Mouse (Mus musculus): ENCODE data around the gene Gm2000.
"Not testable (repeated sequence)": the region's sequence is repeated elsewhere in the genome, so short reads cannot be mapped to it uniquely, and the experiment has no call there.

The Gm2000 gene

DNA sequence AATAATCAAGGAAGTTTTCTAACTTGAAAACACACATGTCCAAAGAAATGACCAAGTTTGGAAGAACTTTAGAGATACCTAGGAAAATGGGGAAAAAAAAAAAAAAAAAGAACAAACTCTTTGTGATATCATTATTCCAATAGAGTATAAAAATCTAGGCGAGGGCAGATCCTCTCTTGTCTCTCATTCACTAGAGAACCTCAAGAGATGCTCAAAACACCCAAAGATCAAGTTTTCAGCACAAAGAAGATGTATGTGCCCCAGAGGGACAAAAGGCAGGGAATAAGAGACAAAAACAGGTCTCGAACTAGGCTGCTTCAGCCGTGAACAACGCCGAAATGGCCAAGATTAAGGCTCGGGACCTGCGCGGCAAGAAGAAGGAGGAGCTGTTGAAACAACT lies at the start of gene Gm2000:
Gene Gm2000 (plus strand): TSS at position 301 of the 400 bp plus-strand sequence.
- no peak for DNase-seq (ENCODE audit: low spot score)

GRCm38 (mm10) chr1:156323126-156323525 lies 42.7 kb upstream of the Gm2000 start:
- no peak for DNase-seq (ENCODE audit: low spot score)

DNA sequence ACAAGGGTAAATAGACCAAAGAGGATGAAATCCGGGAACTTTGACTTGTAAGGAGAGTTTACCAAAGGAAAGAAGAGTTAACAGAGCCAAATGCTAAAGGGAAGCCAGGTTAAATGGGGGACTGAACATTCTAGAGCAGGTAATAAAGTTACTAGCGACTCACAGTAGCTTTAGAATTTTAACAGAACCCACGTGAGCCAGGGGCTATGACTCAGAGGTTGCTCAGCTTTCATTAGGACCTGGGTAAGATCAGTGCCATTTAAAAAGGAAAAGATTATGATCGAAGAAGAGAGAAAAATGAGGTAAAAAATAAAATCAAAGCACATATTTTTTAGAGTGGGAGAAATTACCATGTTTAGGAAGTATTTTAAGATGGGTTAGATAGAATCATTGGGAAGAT lies 25.0 kb upstream of the Gm2000 start:
- no peak for DNase-seq (ENCODE audit: low spot score)

DNA sequence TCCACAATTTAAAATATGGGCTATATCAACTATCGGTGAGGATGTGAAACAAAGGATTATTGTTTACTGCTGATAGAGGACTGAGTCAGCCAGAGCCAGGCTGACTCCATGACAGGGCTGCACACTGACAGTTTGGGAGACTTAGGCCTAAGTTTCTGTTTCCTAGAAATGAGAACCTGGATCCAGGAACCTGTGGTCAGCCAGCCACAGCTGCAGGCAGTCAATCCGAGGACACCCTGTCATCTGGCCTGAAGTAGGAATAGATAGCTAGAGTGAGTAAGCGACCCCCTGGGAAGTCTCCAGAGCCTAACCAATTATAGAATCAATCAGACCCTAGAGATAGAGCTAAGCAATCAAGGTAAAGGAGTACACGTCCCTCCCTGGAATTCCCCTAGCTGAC lies 21.4 kb upstream of the Gm2000 start:
- DNase-seq (ENCODE audit: low spot score) = no peak

GRCm38 (mm10) chr1:156345633-156346032 lies 20.2 kb upstream of the Gm2000 start:
- no peak for DNase-seq (ENCODE audit: low spot score)

DNA sequence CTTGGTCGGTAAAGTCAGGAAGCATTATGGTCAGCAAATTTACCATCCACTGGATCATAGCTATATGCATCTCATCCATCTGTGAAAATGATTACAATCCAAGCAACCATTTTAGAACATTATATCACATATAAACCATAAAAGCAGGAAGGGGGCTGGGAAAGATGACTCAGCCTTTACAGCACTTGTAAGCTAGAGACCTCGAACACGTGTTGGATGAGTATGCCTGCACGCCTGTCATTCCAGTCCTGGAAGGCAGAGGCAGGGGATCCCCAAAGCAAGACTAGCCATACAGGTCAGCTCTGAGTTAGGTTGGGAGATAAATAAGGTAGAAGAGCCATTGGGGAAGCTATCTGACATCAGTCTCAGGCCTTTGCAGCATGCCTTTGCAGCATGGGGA lies 16.8 kb upstream of the Gm2000 start:
- no peak for DNase-seq (ENCODE audit: low spot score)

DNA sequence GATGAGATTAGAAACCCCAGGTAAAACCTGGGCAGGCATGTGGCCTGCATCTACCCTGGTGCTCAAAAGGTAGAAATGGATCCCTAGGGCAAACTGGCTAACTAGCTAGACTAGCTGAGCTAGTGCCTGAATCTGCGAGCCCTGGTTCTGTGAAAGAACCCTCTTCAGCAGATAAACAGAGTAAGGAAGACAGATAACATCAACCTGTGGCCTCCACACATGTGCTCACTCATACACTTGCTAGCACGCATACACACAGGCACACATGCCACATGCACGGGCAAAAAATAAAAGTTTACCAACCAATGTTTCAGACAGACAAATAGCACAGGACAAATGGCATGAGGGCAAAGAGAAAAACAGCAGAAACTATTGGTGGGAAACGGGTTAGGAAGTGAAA lies 15.4 kb upstream of the Gm2000 start:
- DNase-seq (ENCODE audit: low spot score) = no peak

DNA sequence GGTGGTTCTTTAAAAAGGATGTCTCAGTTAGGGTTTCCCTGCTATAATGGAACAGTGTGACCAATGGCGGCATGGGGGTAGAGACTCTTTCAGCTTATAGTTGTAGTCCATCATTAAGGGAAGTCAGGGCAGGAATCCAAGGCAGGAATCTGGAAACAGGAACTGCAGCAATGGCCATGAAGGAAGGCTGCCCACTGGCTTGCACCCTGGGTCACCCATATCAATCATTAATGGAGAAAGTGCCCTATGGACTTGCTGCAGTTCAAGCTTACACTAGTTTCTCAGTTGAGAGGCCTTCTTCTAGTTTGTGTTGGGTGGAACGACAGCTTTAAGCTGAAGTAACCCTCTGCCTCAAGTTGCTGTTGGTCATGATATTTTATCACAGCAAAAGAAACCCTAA lies 13.4 kb upstream of the Gm2000 start:
- no peak for DNase-seq (ENCODE audit: low spot score)

GRCm38 (mm10) chr1:156381217-156381616 lies 15.4 kb downstream of the Gm2000 start:
- no peak for DNase-seq (ENCODE audit: low spot score)

DNA sequence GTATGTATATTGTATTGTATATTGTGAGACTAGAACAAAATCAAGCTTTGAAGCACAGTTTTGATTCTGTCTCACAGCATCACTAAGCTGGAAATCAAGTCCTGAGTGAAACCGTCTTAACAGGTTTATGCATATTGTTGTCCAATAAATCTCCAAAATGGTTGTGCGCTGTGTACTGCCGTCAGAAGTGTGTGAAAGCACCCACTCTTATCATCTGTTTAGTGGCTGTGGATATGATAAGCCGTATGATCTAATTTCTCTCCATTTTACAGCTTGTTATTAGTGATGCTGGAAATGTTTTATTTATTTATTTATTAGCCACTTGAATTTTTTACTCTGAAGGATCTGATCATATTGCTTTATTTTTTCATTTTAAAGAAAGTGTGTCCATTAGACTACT lies 20.4 kb downstream of the Gm2000 start:
- no peak for DNase-seq (ENCODE audit: low spot score)

- no peak for DNase-seq (ENCODE audit: low spot score)
Observed at GRCm38 (mm10) chr1:156386880-156387279, 21.0 kb downstream of the Gm2000 start.

DNA sequence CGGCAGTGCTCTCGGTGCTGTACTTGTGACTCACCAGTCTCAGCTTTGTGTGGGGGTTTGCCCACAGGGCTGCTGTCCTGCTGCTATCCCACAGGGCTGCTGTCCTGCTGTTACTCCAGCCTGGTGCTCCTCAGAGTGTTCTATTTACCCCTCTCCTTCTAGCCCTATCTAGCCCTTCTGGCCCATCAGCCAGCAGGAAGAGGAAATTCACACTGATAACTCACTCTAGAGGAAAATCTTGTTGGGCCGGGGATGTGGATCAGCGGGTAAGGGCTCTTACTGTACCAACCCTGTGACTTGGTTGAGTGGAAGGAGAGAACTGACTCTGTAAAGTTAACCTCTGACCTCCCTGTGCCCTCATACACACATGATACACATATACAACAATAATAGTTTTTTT lies 27.3 kb downstream of the Gm2000 start:
- no peak for DNase-seq (ENCODE audit: low spot score)

DNA sequence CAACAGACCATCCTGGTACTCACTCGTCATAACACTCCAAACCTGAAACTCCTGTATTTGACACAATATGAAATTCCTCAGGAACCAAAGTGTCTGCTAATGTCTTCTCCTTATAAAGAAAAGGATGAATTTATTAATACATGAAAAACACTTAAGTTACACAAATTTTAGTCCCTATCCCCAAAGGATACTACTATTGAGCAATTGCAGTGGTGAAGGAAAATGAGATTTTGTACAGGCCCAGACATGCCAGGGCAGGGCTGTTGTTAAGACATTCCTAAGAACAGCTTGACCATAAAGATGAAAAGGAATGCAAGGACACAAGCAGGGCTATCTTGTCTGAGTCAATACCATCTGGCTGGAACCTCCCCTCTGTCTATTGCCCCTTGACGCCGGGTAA lies 34.3 kb downstream of the Gm2000 start:
- DNase-seq (ENCODE audit: low spot score) = not testable (repeated sequence)

GRCm38 (mm10) chr1:156402491-156402890 lies 36.7 kb downstream of the Gm2000 start:
- no peak for DNase-seq (ENCODE audit: low spot score)

GRCm38 (mm10) chr1:156403251-156403650 lies 37.4 kb downstream of the Gm2000 start:
- DNase-seq (ENCODE audit: low spot score) = no peak

DNA sequence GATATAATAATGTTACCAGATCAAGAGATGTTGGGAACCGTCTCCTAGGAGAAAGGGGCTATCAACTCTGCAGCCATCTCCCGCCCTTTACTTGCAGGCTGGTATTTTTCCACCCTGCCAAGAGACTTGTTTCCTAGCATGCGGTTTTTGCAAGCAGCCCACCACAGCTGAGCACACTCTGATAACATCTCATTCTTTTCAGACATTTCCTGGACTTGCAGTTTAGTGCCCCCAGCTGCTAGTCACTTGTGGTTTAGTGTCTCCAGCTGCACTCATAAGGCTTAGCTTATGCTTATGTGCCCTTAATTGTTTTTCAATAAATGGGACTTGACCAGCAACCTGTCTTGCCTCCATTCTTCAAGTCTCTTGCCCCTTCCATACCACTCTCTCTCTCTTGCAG lies 42.2 kb downstream of the Gm2000 start:
- no peak for DNase-seq (ENCODE audit: low spot score)

DNA sequence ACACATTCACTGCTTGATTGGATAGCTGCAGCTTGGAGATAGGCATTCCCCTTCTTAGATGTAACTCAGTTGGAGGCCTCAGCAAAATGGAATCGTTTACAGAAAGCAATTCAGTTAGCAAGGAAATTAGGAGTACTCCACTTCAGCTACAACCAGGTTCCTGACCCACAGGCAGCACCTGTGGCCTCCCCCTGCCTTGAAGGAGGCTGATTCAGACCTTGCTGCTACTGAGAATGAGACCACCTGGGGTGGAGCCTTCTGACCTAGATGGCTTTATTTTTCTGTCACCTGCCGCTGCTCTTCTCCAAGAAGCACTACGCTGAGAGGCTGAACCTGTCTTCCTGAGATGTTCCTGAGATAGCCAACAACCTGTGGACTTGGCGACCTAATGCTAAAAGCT lies 42.7 kb downstream of the Gm2000 start:
- no peak for DNase-seq (ENCODE audit: low spot score)
